Mouse (Mus musculus) ES-E14 (cell line): ENCODE results near the gene Mcpt8.
"Not testable (repeated sequence)": the region's sequence is repeated elsewhere in the genome, so short reads cannot be mapped to it uniquely, and the experiment has no call there.

Source experiments
- CHD2 ChIP-seq: IDR thresholded peaks from 2 replicates; pipeline ENCODE4 v1.6.1; 2014; ENCODE audit warnings: mild to moderate bottlenecking, low read depth, low read length, inconsistent platforms
- HCFC1 ChIP-seq: IDR thresholded peaks from 2 replicates; pipeline ENCODE4 v1.6.1; 2012; ENCODE audit warnings: low read length, inconsistent platforms, borderline replicate concordance; ENCODE audit not compliant: insufficient read depth
- MAFK ChIP-seq: IDR thresholded peaks from 2 replicates; pipeline ENCODE4 v1.6.1; 2014; ENCODE audit warnings: mild to moderate bottlenecking, low read depth, low read length, inconsistent platforms; ENCODE audit not compliant: insufficient read depth
- ZC3H11A ChIP-seq: IDR thresholded peaks from 2 replicates; pipeline ENCODE4 v1.6.1; 2012; ENCODE audit warnings: low read depth, mild to moderate bottlenecking, inconsistent platforms, low read length, borderline replicate concordance
- ZNF384 ChIP-seq: IDR thresholded peaks from 2 replicates; pipeline ENCODE4 v1.6.1; 2012; ENCODE audit warnings: low read depth, low read length, inconsistent platforms

DNA sequence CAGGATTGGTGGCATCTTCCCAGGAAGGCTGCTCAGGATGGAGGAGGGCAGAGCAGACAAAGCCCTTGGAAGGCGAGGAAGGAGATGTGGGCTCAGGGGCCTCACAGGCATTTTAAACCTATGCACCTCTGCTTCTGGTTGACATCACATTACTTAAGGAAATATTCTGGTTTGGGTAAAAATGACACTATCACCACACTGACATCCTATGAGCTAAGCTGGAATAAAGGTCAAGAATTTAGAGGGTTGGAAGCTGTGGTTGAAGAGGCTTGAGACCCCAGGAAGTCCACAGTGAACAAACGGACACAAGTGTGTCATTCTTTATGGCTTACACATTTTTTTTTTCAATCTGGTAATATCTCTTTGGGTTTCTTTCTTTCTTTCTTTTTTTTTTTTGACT is 47.4 kb upstream of the Mcpt8 start, which contains the start of gene Gzmd:
- not testable (repeated sequence) for TF ChIP-seq HCFC1, MAFK, ZC3H11A, CHD2, ZNF384
